Mouse (Mus musculus) adrenal gland, adult 8-10 months (tissue): ENCODE results near the gene Spred2. TPM values are rescaled to one million over a fixed set of nuclear protein-coding genes. Genes with fewer than 3 reads are reported as not detected.

Experiments
- DNase-seq: peaks from one replicate; pipeline ENCODE4 v3.0.0; 2022
- total RNA-seq, 4 experiments: library from RNA; stranded (reverse); gene quantifications; 2 replicates each; pipeline ENCODE4 v1.2.4; 2022

Spred2 gene
- total RNA-seq, 4 experiments from 2014 or later, result 31.6 to 39.9 (median 37.2) TPM

- DNase-seq, result peak; percentile 69
These were observed 1.2 kb downstream of the Spred2 start for GRCm38 (mm10) chr11:19925149-19925975.

- DNase-seq, result peak; percentile 64
These were observed 2.0 kb downstream of the Spred2 start for GRCm38 (mm10) chr11:19925976-19926842.

GRCm38 (mm10) chr11:19926843-19927120 lies 2.6 kb downstream of the Spred2 start:
- DNase-seq, result no peak

- DNase-seq, result no peak
These were observed 4.5 kb downstream of the Spred2 start for GRCm38 (mm10) chr11:19928633-19929032.

- DNase-seq, result no peak
These were observed 5.1 kb downstream of the Spred2 start for GRCm38 (mm10) chr11:19929087-19929865.

GRCm38 (mm10) chr11:19931569-19932230 lies 7.5 kb downstream of the Spred2 start:
- no peak for DNase-seq

GRCm38 (mm10) chr11:19932983-19933511 lies 8.9 kb downstream of the Spred2 start:
- no peak for DNase-seq

GRCm38 (mm10) chr11:19935524-19936354 lies 11.6 kb downstream of the Spred2 start:
- no peak for DNase-seq

GRCm38 (mm10) chr11:19938456-19939004 lies 14.4 kb downstream of the Spred2 start:
- no peak for DNase-seq

- DNase-seq, result peak; percentile 55
These were observed 15.1 kb downstream of the Spred2 start for GRCm38 (mm10) chr11:19939305-19939730.

- DNase-seq, result no peak
These were observed 15.7 kb downstream of the Spred2 start for GRCm38 (mm10) chr11:19939831-19940230.

- no peak for DNase-seq
These were observed 17.1 kb downstream of the Spred2 start for GRCm38 (mm10) chr11:19941156-19941777.

- no peak for DNase-seq
These were observed 17.8 kb downstream of the Spred2 start for GRCm38 (mm10) chr11:19941978-19942377.

- DNase-seq, result no peak
These were observed 19.6 kb downstream of the Spred2 start for GRCm38 (mm10) chr11:19943753-19944152.

GRCm38 (mm10) chr11:19944701-19945100 lies 20.5 kb downstream of the Spred2 start:
- no peak for DNase-seq

GRCm38 (mm10) chr11:19946721-19947120 lies 22.5 kb downstream of the Spred2 start:
- no peak for DNase-seq

GRCm38 (mm10) chr11:19947626-19948135 lies 23.5 kb downstream of the Spred2 start:
- peak; percentile 75 for DNase-seq

- no peak for DNase-seq
These were observed 25.6 kb downstream of the Spred2 start for GRCm38 (mm10) chr11:19949725-19950124.

GRCm38 (mm10) chr11:19950169-19950568 lies 26.0 kb downstream of the Spred2 start:
- no peak for DNase-seq

- no peak for DNase-seq
These were observed 28.8 kb downstream of the Spred2 start for GRCm38 (mm10) chr11:19952963-19953362.
